Mouse (Mus musculus): ENCODE results near the gene Ubr4.

DNA sequence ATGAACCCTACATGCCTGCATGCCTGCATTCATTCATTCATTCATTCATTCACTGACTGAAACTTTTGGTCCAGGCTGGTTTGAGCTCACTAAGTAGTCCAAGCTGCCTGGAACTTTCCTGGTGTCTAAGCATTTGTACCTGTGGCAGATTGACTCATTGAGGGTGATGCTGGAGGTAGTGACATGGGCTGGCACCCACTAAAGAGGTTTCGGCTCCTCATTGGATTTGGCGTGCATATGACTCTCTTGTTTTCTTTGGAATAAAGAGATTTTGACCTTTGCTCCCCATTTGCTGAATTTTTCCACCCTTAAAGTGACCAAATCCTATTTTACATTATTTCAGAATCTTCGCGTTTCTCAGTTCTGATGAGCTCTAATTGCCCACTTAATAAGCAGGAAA is 37.1 kb downstream of the Ubr4 start:
- TF ChIP-seq CTCF (IDR thresholded peaks at IDR 0.05; ENCODE audit: extremely low read depth, insufficient read depth, low read length) (no peak), POLR2A (IDR thresholded peaks at IDR 0.05; ENCODE audit: extremely low read depth, insufficient read depth, low read length) (no peak)

Measured in cortical plate, adult 2 months (tissue).